Mouse (Mus musculus) intestine, postnatal 0 days (tissue): ENCODE measurements around the gene Smoc1. TPM values are rescaled to one million over a fixed set of nuclear protein-coding genes. Genes with fewer than 3 reads are reported as not detected.

Experiments used
- ATAC-seq: fragments of 200-750 bp; cut with Nextera tagmentation; 2 replicates; pipeline ENCODE4 v1.8.0; 2017; ENCODE audit warnings: mild to moderate bottlenecking, moderate TSS enrichment, moderate library complexity
- H3K27ac ChIP-seq: fragments of 300-500 bp; sonication (generic); 2 replicates; pipeline ENCODE4 v1.5.1; 2014; ENCODE audit warnings: mild to moderate bottlenecking, low read depth, low read length, moderate library complexity
- H3K27me3 ChIP-seq: fragments of 300-500 bp; sonication (generic); replicated peaks from 2 replicates; pipeline ENCODE4 v1.6.1; 2014; ENCODE audit warnings: low read length, mixed read lengths; ENCODE audit not compliant: control insufficient read depth, insufficient read depth
- H3K36me3 ChIP-seq: fragments of 300-500 bp; sonication (generic); 2 replicates; pipeline ENCODE4 v1.6.1; 2014; ENCODE audit warnings: mild to moderate bottlenecking, moderate library complexity; ENCODE audit not compliant: control insufficient read depth, insufficient read depth
- H3K4me1 ChIP-seq: fragments of 300-500 bp; sonication (generic); replicated peaks from 2 replicates; pipeline ENCODE4 v1.6.1; 2014; ENCODE audit warnings: antibody characterized with exemption, low read length, mixed read lengths; ENCODE audit not compliant: control insufficient read depth, insufficient read depth
- H3K4me2 ChIP-seq: fragments of 300-500 bp; sonication (generic); replicated peaks from 2 replicates; pipeline ENCODE4 v1.6.1; 2014; ENCODE audit warnings: low read depth, mild to moderate bottlenecking, moderate library complexity
- H3K4me3 ChIP-seq: fragments of 300-500 bp; sonication (generic); 2 replicates; pipeline ENCODE4 v1.5.1; 2014; ENCODE audit warnings: low read depth, low read length
- H3K9ac ChIP-seq: fragments of 300-500 bp; sonication (generic); 2 replicates; pipeline ENCODE4 v1.6.1; 2014; ENCODE audit warnings: mild to moderate bottlenecking, low read depth, low read length
- H3K9me3 ChIP-seq: fragments of 300-500 bp; sonication (generic); 2 replicates; pipeline ENCODE4 v1.6.1; 2016; ENCODE audit warnings: mixed run types; ENCODE audit not compliant: control insufficient read depth
- CTCF ChIP-seq: sonication (generic); IDR thresholded peaks from 2 replicates; pipeline ENCODE4 v1.5.1; 2016; ENCODE audit warnings: low read depth, mild to moderate bottlenecking, control low read depth, antibody characterized with exemption, moderate library complexity
- WGBS: fragments of 180-500 bp; shearing (Covaris S2); extraction: QIAGEN DNeasy Blood & Tissue Kit; methylation state at CpG from one replicate; pipeline ENCODE4 v1.1.7; 2014; 5-methylcytosine and 5-hydroxymethylcytosine counted together
- polyA plus RNA-seq: library from polyadenylated mRNA; unstranded; fragments of >200 nt; fragmentation: Nextera tagmentation; extraction: Ambion mirVana; gene quantifications from 2 replicates; pipeline ENCODE4 v1.2.1, GENCODE M21; 2015

Gene Smoc1
- polyA plus RNA-seq, 1 experiment from 2014 or later = 3.9 TPM

DNA sequence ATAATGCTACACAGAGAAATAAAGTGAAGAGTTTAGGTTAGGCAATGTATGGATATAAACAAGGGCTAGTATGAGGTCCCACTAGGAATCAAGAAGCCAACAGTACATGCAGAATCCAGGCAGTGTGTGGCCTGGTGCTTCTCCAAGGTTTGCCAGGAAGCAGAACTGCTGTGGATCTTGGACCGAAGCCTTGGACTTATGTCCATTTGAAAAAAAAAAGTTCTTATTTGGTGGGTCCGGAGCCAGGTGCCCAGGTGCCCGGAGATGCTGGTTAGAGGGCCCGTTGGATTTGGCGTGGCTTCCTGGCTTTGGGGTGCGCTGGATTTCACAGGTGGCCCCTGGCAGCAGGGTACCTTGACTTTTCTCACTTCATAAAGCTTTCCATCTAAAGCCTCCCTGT lies 121.3 kb downstream of the Smoc1 start:
- no peak overlapping the region for H3K4me3 ChIP-seq
- no peak for TF ChIP-seq CTCF
- no peaks in the 10 kb centered on the region for H3K4me1 ChIP-seq
- WGBS = 95% methylated on average over 6 of the region's 6 CpGs
- H3K9me3 ChIP-seq = no peaks in the 10 kb centered on the region
- H3K27ac ChIP-seq = no peak overlapping the region
- H3K27me3 ChIP-seq = no peaks in the 10 kb centered on the region
- ATAC-seq = no peak
- no peak overlapping the region for H3K9ac ChIP-seq
- H3K36me3 ChIP-seq = no peaks in the 10 kb centered on the region
- H3K4me2 ChIP-seq = no peak overlapping the region

DNA sequence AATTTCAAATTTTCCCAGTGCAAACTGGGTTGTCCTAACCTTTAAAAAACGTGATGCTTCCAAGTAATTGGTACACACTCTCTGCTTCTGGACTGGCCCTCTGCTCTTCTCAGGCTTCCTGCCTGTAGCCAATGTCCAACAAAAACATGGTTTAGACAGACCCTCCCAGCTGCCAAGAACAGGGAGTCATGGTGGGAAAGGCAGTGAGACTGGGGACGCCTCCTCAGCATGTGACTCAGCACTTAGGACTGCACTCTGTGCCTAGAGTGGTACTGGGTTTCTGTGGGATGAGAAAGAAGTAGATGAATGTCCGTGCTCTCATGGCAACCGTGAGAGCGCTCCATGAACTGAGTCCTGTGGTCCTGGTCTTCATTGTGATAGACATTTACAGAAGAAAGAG lies 124.3 kb downstream of the Smoc1 start:
- Histone ChIP-seq H3K4me2 (no peak overlapping the region), H3K27ac (no peak overlapping the region), H3K27me3 (no peaks in the 10 kb centered on the region), H3K4me1 (no peaks in the 10 kb centered on the region), H3K9ac (no peak overlapping the region), H3K4me3 (no peak overlapping the region), H3K36me3 (no peaks in the 10 kb centered on the region), H3K9me3 (no peaks in the 10 kb centered on the region)
- WGBS = 76% methylated on average over 5 of the region's 5 CpGs
- TF ChIP-seq CTCF = no peak
- ATAC-seq = no peak

DNA sequence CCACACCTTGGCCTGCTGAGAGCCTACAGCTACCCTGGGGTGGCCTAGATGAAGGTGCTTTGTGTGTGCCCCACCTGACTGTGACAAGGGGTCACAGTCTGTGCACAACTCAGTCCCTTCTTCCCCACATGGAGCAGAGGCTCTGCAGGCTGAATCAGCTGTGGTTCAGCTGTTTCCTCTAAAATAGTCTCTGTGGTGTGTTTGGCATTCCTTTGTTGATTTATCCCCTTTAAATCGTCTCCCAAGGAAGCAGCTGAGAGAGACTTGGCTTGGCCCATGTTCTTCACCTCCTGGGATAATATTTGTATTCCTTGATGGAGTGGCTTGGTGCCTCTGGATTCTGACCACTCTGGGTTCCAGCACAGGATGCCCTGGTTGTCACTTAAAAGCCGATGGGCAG lies 125.5 kb downstream of the Smoc1 start:
- H3K9ac ChIP-seq = no peak overlapping the region
- H3K4me3 ChIP-seq = no peak overlapping the region
- no peak for ATAC-seq
- no peaks in the 10 kb centered on the region for H3K9me3 ChIP-seq
- H3K4me1 ChIP-seq = no peaks in the 10 kb centered on the region
- H3K27ac ChIP-seq = no peak overlapping the region
- no peaks in the 10 kb centered on the region for H3K36me3 ChIP-seq
- H3K27me3 ChIP-seq = no peaks in the 10 kb centered on the region
- TF ChIP-seq CTCF = no peak
- 51% methylated on average over 2 of the region's 2 CpGs for WGBS
- H3K4me2 ChIP-seq = no peak overlapping the region

DNA sequence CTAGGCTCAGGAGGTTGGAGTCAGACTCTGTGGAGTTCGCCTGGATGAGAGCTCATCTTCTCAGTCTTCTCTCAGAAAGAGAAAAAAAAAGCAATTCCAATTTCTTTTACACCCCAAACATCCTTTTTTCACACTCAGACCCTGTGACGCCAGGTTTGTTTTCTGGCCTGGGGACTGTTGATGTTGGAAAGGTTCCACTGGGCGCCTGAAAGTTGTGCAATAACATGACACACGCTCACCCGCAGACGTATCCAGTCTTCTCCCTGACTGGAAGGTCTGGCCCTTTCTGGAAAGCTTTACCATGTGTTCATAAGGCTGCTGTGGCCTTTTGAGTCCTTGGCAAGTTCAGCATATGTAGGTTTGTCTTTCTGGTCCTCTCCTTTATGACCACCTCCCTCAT lies 129.1 kb downstream of the Smoc1 start:
- Histone ChIP-seq H3K36me3 (no peaks in the 10 kb centered on the region), H3K9ac (no peak overlapping the region), H3K27ac (no peak overlapping the region), H3K4me2 (no peak overlapping the region), H3K9me3 (no peaks in the 10 kb centered on the region), H3K4me3 (no peak overlapping the region), H3K27me3 (no peaks in the 10 kb centered on the region), H3K4me1 (no peaks in the 10 kb centered on the region)
- WGBS = 87% methylated on average over 6 of the region's 6 CpGs
- TF ChIP-seq CTCF = no peak
- ATAC-seq = no peak

DNA sequence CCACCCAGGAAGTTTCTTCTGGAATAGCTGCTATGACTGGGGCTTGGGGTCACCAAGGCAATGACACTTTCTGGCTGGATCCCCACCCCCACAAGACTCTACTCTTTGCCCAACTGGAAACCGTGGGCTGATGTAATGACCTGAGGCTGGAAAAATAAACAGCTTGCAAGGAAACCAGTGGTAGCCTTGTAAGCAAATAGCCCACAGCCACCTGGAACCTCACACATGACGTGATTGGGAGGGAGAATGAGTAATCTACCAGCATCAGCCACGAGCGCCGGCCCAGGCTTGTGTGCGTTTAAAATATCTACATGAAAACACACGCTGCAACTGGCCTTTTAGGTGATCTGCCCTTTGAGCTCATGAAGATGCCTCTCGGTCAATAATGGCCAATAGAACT lies 130.2 kb downstream of the Smoc1 start:
- Histone ChIP-seq H3K9ac (no peak overlapping the region), H3K4me3 (no peak overlapping the region), H3K27me3 (no peaks in the 10 kb centered on the region), H3K4me1 (no peaks in the 10 kb centered on the region), H3K36me3 (no peaks in the 10 kb centered on the region), H3K27ac (no peak overlapping the region), H3K9me3 (no peaks in the 10 kb centered on the region), H3K4me2 (no peak overlapping the region)
- TF ChIP-seq CTCF = no peak
- ATAC-seq = no peak
- 69% methylated on average over 8 of the region's 8 CpGs for WGBS

DNA sequence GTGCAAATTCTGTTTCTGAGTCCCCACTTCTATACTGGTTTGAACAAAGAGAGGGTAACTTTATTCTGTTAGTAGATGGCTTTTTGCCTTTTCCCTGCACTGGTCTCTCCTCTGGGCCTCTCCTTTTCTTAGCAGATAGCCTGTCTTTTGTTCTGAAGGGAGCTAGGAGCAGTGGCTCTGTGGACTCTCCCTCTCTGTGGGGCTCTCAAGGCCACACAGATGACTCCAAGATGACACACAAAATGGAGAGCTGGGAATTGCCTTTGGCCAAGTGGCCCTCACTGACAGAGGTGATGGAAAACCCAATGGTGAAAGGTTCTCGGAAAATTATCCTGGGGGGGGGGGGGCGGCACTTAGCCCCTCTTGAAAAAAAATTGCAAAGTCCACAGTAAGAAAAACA lies 133.3 kb downstream of the Smoc1 start:
- H3K36me3 ChIP-seq = no peaks in the 10 kb centered on the region
- no peak for ATAC-seq
- no peaks in the 10 kb centered on the region for H3K9me3 ChIP-seq
- H3K4me1 ChIP-seq = no peaks in the 10 kb centered on the region
- 62% methylated on average over 2 of the region's 2 CpGs for WGBS
- no peak overlapping the region for H3K9ac ChIP-seq
- no peak overlapping the region for H3K4me3 ChIP-seq
- H3K27ac ChIP-seq = no peak overlapping the region
- TF ChIP-seq CTCF = no peak
- H3K4me2 ChIP-seq = no peak overlapping the region
- H3K27me3 ChIP-seq = no peaks in the 10 kb centered on the region

DNA sequence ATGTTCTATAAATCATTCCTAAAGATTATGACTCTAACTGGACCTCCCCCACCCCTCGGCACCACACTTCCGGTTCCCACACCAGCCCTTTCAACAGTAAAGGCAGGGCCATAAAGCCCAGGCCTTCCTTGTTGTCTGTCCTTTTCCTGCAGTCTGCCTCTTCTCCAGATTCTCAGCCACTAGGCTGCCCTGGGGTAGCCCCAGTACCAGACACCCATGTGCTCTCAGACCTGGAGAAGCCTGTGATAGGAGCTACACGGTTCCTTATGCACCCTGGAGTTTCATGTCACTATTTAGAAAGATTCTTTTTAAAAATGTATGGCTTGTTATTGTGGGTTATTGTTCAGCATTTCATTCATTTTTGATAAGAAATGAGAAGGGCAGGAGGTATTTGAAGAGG lies 133.8 kb downstream of the Smoc1 start:
- no peak for TF ChIP-seq CTCF
- H3K36me3 ChIP-seq = no peaks in the 10 kb centered on the region
- ATAC-seq = no peak
- H3K4me2 ChIP-seq = no peak overlapping the region
- no peaks in the 10 kb centered on the region for H3K9me3 ChIP-seq
- H3K4me3 ChIP-seq = no peak overlapping the region
- H3K27me3 ChIP-seq = no peaks in the 10 kb centered on the region
- H3K27ac ChIP-seq = no peak overlapping the region
- 46% methylated on average over 3 of the region's 3 CpGs for WGBS
- no peak overlapping the region for H3K9ac ChIP-seq
- H3K4me1 ChIP-seq = no peaks in the 10 kb centered on the region
